Mouse (Mus musculus): ENCODE data around the gene Sap30bp. TPM values are rescaled to one million over a fixed set of nuclear protein-coding genes. Genes with fewer than 3 reads are reported as not detected.

Sap30bp gene
- total and polyA plus RNA-seq, 3 experiments: 49.1 to 69.2 TPM; not detected in 1

- Histone ChIP-seq H3K9me3 (replicated peaks; ENCODE audit: insufficient read depth, low read length) (no peaks in the 10 kb centered on the region), H3K4me1 (ENCODE audit: control insufficient read depth in 1 of 2, insufficient read depth in 2 of 2, low read length in 2 of 2) (peaks cover 0 to 35% of the 10 kb centered on the region in 2 experiments; a peak in 2 of 4 replicates), H3K9ac (ENCODE audit: control insufficient read depth, low read depth, low read length, poor library complexity, severe bottlenecking) (peak within 1 kb of the TSS; percentile 58), H3K36me3 (ENCODE audit: control insufficient read depth in 1 of 2, insufficient read depth in 2 of 2, low read length in 2 of 2) (peaks cover 0 to 25% of the 10 kb centered on the region in 2 experiments; a peak in 2 of 4 replicates), H3K4me3 (ENCODE audit: control insufficient read depth in 1 of 2, insufficient read depth in 1 of 2, low read depth in 2 of 2, low read length in 2 of 2) (peak within 1 kb of the TSS in 1 of 2 experiments; percentile 22; a peak in 1 of 4 replicates), H3K27ac (ENCODE audit: control insufficient read depth, low read depth, low read length) (peak within 1 kb of the TSS; percentile 96), H3K79me2 (ENCODE audit: control insufficient read depth, insufficient read depth, low read length, poor library complexity) (no peaks in the 10 kb centered on the region), H3K27me3 (ENCODE audit: control insufficient read depth in 1 of 2, insufficient read depth in 2 of 2, low read length in 2 of 2) (no peaks in the 10 kb centered on the region)
- DNase-seq (ENCODE audit: low read depth, low spot score): peak; percentile 94
- TF ChIP-seq TBP (IDR thresholded peaks at IDR 0.05; ENCODE audit: low read depth, low read length): no peak
- no peak for TF ChIP-seq MYB (IDR thresholded peaks at IDR 0.05; ENCODE audit: low read depth, low read length)
- peak; percentile 64; the same call in 1 of the 2 replicates for TF ChIP-seq POLR2AphosphoS2 (IDR thresholded peaks at IDR 0.05; ENCODE audit: low read length)
- no peak for TF ChIP-seq HCFC1 (IDR thresholded peaks at IDR 0.05; ENCODE audit: low read depth, low read length)
- TF ChIP-seq TAL1 (IDR thresholded peaks at IDR 0.05; ENCODE audit: low read length): peak; percentile 73
- TF ChIP-seq JUND (IDR thresholded peaks at IDR 0.05; ENCODE audit: low read depth, low read length): no peak
- no peak for TF ChIP-seq NELFE (IDR thresholded peaks at IDR 0.05; ENCODE audit: low read depth, low read length)
- TF ChIP-seq RCOR1 (IDR thresholded peaks at IDR 0.05; ENCODE audit: low read depth, low read length): 0 out of 2 replicates have a peak, but pooled peaks have one; percentile 40
- TF ChIP-seq KAT2A (conservative IDR thresholded peaks at IDR 0.05; ENCODE audit: low read depth, low read length): no peak
- TF ChIP-seq ZNF384 (IDR thresholded peaks at IDR 0.05; ENCODE audit: low read depth, low read length): no peak
- TF ChIP-seq USF1 (IDR thresholded peaks at IDR 0.05; ENCODE audit: low read depth, low read length): no peak
- no peak for TF ChIP-seq E2F4 (IDR thresholded peaks at IDR 0.05; ENCODE audit: borderline replicate concordance, low read depth, low read length)
- no peak for TF ChIP-seq UBTF (IDR thresholded peaks at IDR 0.05; ENCODE audit: borderline replicate concordance, insufficient read depth, low read depth, low read length)
- TF ChIP-seq CHD1 (IDR thresholded peaks at IDR 0.05; ENCODE audit: low read depth, low read length): no peak
- no peak for TF ChIP-seq MEF2A (IDR thresholded peaks at IDR 0.05; ENCODE audit: extremely low read depth, insufficient replicate concordance, low read depth, low read length, poor library complexity, severe bottlenecking)
- peak; percentile 90 for TF ChIP-seq MYC (IDR thresholded peaks at IDR 0.05; ENCODE audit: low read depth, low read length)
- TF ChIP-seq CHD2 (IDR thresholded peaks at IDR 0.05; ENCODE audit: low read length): no peak
- no peak for TF ChIP-seq SMC3 (IDR thresholded peaks at IDR 0.05; ENCODE audit: low read depth, low read length)
- peak; percentile 60 for TF ChIP-seq GATA1 (IDR thresholded peaks at IDR 0.05; ENCODE audit: low read depth, low read length)
- TF ChIP-seq SIN3A (IDR thresholded peaks at IDR 0.05; ENCODE audit: low read length): peak; percentile 72; the same call in 1 of the 2 replicates
- TF ChIP-seq NRF1 (IDR thresholded peaks at IDR 0.05; ENCODE audit: insufficient read depth, low read depth, low read length, poor library complexity, severe bottlenecking): no peak
- TF ChIP-seq MAFK (IDR thresholded peaks at IDR 0.05; ENCODE audit: borderline replicate concordance, low read depth, low read length): no peak
- TF ChIP-seq MAZ (IDR thresholded peaks at IDR 0.05; ENCODE audit: low read depth, low read length): no peak
- TF ChIP-seq USF2 (IDR thresholded peaks at IDR 0.05; ENCODE audit: borderline replicate concordance in 1 of 2, insufficient read depth in 1 of 2, low read depth in 1 of 2, low read length in 2 of 2): no peak
- peak in 1 of 2 experiments; percentile 45; a peak in 1 of 4 replicates for TF ChIP-seq POLR2A (IDR thresholded peaks at IDR 0.05; ENCODE audit: control insufficient read depth in 1 of 2, insufficient read depth in 1 of 2, low read depth in 1 of 2, low read length in 2 of 2, poor library complexity in 1 of 2)
- TF ChIP-seq ETS1 (IDR thresholded peaks at IDR 0.05; ENCODE audit: low read depth, low read length): peak; percentile 91
- peak; percentile 88 for TF ChIP-seq MXI1 (IDR thresholded peaks at IDR 0.05; ENCODE audit: low read depth, low read length)
- TF ChIP-seq ELF1 (IDR thresholded peaks at IDR 0.05; ENCODE audit: low read depth, low read length): 0 out of 2 replicates have a peak, but pooled peaks have one; percentile 49
- peak; percentile 69 to 93 for TF ChIP-seq EP300 (IDR thresholded peaks at IDR 0.05; ENCODE audit: low read depth in 1 of 2, low read length in 2 of 2)
- no peak for TF ChIP-seq MAX (IDR thresholded peaks at IDR 0.05; ENCODE audit: low read length)
- TF ChIP-seq POLR2AphosphoS5 (IDR thresholded peaks at IDR 0.05; ENCODE audit: borderline replicate concordance, low read depth, low read length): 0 out of 2 replicates have a peak, but pooled peaks have one; percentile 27
- no peak for TF ChIP-seq GABPA (IDR thresholded peaks at IDR 0.05; ENCODE audit: low read depth, low read length)
- peak; percentile 99 for TF ChIP-seq BHLHE40 (IDR thresholded peaks at IDR 0.05; ENCODE audit: borderline replicate concordance, low read depth, low read length)
- no peak for TF ChIP-seq ZMIZ1 (IDR thresholded peaks at IDR 0.05; ENCODE audit: low read depth, low read length)
- TF ChIP-seq TCF12 (IDR thresholded peaks at IDR 0.05; ENCODE audit: low read depth, low read length): peak; percentile 88
Observed at GRCm38 (mm10) chr11:115911632-115912376, 21.3 kb upstream of the Sap30bp start, which contains the start of gene Smim6. Smim6 (plus strand) TSS chr11:115912017.

All from MEL (cell line).